10 mouse cellular contexts compared by ENCODE assay signal in the genomic region with DNA sequence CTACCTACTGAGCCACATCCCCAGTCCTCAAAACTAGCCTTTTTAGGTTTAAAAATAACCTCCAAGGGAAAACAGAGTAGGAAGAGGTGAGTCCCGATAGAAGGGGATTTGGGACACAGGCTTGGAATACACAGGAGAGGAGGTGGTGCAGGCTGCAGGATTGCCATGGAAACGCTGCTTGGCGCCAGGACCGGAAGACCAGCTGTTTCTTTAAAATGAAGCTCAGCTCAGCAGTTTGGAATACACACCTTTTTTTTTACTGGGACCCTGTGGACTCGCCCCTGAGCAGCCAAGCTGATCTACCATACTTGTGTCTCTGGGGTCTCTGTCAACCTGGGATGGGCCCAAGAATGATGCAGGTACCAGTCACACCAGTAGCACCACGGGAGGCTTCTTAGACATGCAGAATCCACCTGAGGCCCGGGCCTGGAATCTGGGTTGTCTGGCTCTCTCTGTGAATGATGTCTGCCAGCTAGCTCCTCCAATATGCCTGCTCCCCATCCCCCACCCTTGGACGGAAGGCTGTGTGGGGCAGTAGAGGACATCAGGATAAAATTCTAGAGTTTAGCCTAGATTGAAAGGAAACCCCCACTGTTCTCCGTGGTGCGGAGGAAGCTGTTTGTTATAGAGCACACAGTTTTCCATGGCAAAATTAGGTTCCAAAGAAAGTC. TPM values are rescaled to one million over a fixed set of nuclear protein-coding genes. Genes with fewer than 3 reads are reported as not detected.
DNase-seq lines count a peak whose midpoint lies in the region; ATAC-seq and TF ChIP-seq lines count a peak whose summit lies in the region.
"Had no signal": no experiment of that assay in that cellular context is flagged by ENCODE, and none has a peak within 500 bp of the region (broad histone marks: within the 10 kb centered on the region; RNA-seq: fewer than 3 reads in every experiment).

No protein-coding gene starts in this region.

- H3K36me3 ChIP-seq in ES-Bruce4 (ENCODE audit: control insufficient read depth, insufficient read depth, low read length, poor library complexity, severe bottlenecking), result no peaks in the 10 kb centered on the region
- H3K36me3 ChIP-seq in limb, embryonic 10.5 days, result no peaks in the 10 kb centered on the region
- H3K36me3 ChIP-seq: embryonic facial prominence, embryonic 13.5 days had no signal

- ATAC-seq in granulocyte monocyte progenitor cell, adult 5-6 weeks (replicated peaks; ENCODE audit: poor library complexity, severe bottlenecking), result no peak

- H3K9me3 ChIP-seq in ES-Bruce4 (replicated peaks; ENCODE audit: control insufficient read depth, insufficient read depth, low read length, poor library complexity, severe bottlenecking), result no peaks in the 10 kb centered on the region
- H3K9me3 ChIP-seq in limb, embryonic 10.5 days (replicated peaks), result no peaks in the 10 kb centered on the region
- H3K9me3 ChIP-seq: embryonic facial prominence, embryonic 13.5 days had no signal

- WGBS in limb, embryonic 10.5 days, result 25% methylated on average over 10 of the region's 10 CpGs

- H3K27ac ChIP-seq in ES-Bruce4 (ENCODE audit: insufficient read depth, low read length), result peak overlapping the region; percentile 60
- H3K27ac ChIP-seq in limb, embryonic 10.5 days, result peak overlapping the region; percentile 78
- H3K27ac ChIP-seq: embryonic facial prominence, embryonic 13.5 days; macrophage had no signal

- peak; percentile 26; the same call in 1 of the 2 replicates for TF ChIP-seq EP300 in ES-Bruce4 (IDR thresholded peaks at IDR 0.05; ENCODE audit: insufficient read depth, low read depth, low read length)

- H3K4me3 ChIP-seq in ES-Bruce4 (ENCODE audit: low read depth, low read length), result no peak overlapping the region
- no peak overlapping the region for H3K4me3 ChIP-seq in limb, embryonic 10.5 days
- H3K4me3 ChIP-seq: embryonic facial prominence, embryonic 13.5 days had no signal

- DNase-seq in cerebellum, adult 9-10 months, result peak; percentile 73
- DNase-seq in frontal cortex, postnatal 14 days (ENCODE audit: low spot score in 2 of 2), result peak; percentile 53 to 71
- DNase-seq in limb, embryonic 10.5 days (ENCODE audit: low spot score), result peak; percentile 57
- no peak for DNase-seq in urinary bladder, postnatal 4 days (ENCODE audit: low spot score in 2 of 2)
- DNase-seq in spleen, adult 18-20 months, result no peak
- DNase-seq in adipocyte (ENCODE audit: low spot score), result no peak

- H3K9ac ChIP-seq in ES-Bruce4 (ENCODE audit: low read depth, poor library complexity, severe bottlenecking), result no peak overlapping the region
- H3K9ac ChIP-seq: embryonic facial prominence, embryonic 13.5 days had no signal

- peaks cover 4% of the 10 kb centered on the region for H3K4me1 ChIP-seq in ES-Bruce4 (ENCODE audit: control insufficient read depth, insufficient read depth, low read length)
- peaks cover 55% of the 10 kb centered on the region for H3K4me1 ChIP-seq in limb, embryonic 10.5 days

- no peak for TF ChIP-seq POLR2A in ES-Bruce4 (IDR thresholded peaks at IDR 0.05; ENCODE audit: insufficient read depth, low read length)

- H3K27me3 ChIP-seq in ES-Bruce4 (ENCODE audit: control insufficient read depth, insufficient read depth, low read length, poor library complexity, severe bottlenecking), result no peaks in the 10 kb centered on the region
- 0 out of 2 replicates have a peak, but pooled peaks cover 3% of the 10 kb centered on the region for H3K27me3 ChIP-seq in limb, embryonic 10.5 days (ENCODE audit: low read depth, poor library complexity, severe bottlenecking)
- H3K27me3 ChIP-seq: embryonic facial prominence, embryonic 13.5 days had no signal

- no peak for TF ChIP-seq CTCF in ES-Bruce4 (IDR thresholded peaks at IDR 0.05; ENCODE audit: low read depth, low read length)

RNA-seq across cellular contexts. Expression of a gene that starts 19.5 kb away (rescaled TPM):
- polyA plus RNA-seq in ES-Bruce4 (2011; ENCODE audit: insufficient read depth, insufficient read length, low read depth, missing spikeins), result 11.2 and 11.8 TPM in 2 replicates
- polyA plus RNA-seq in limb, embryonic 10.5 days (2016; fragmentation: Nextera tagmentation; extraction: Ambion mirVana), result 2.5 and 5.2 TPM in 2 replicates
- total RNA-seq in granulocyte monocyte progenitor cell, adult 5-6 weeks (2014; fragmentation: Nextera tagmentation), result not detected in 2 replicates
- total RNA-seq in granulocyte monocyte progenitor cell, adult 5-6 weeks (2017), result not detected in 2 replicates

Comparison
In these comparisons a context has a peak if more than half of its experiments do, and no peak if none do; other contexts are left out.
1. DNase-seq: peak in cerebellum, adult 9-10 months (single experiment), frontal cortex, postnatal 14 days (2 of 2) and limb, embryonic 10.5 days (single experiment); none in urinary bladder, postnatal 4 days (0 of 2), spleen, adult 18-20 months (0 of 2) and adipocyte (single experiment).